Mouse (Mus musculus) embryonic facial prominence, embryonic 13.5 days (tissue): ENCODE measurements around the gene Slc26a10. TPM values are rescaled to one million over a fixed set of nuclear protein-coding genes. Genes with fewer than 3 reads are reported as not detected.
A peak's percentile ranks its signal among the peaks of the same experiment; 100 is the strongest.
"Not testable (repeated sequence)": the region's sequence is repeated elsewhere in the genome, so short reads cannot be mapped to it uniquely, and the experiment has no call there.

Experiments used
- ATAC-seq: fragments of 200-750 bp; cut with Nextera tagmentation; 2 replicates; pipeline ENCODE4 v1.8.0; 2017; ENCODE audit warnings: low read depth; ENCODE audit not compliant: insufficient number of reproducible peaks, insufficient read depth, low FRiP score, low TSS enrichment
- H3K27ac ChIP-seq: fragments of 300-500 bp; sonication (generic); 2 replicates; pipeline ENCODE4 v1.5.1; 2015; ENCODE audit warnings: moderate library complexity, mild to moderate bottlenecking, inconsistent platforms
- H3K27me3 ChIP-seq: fragments of 300-500 bp; sonication (generic); 2 replicates; pipeline ENCODE4 v1.6.1; 2015; ENCODE audit warnings: mild to moderate bottlenecking, inconsistent platforms
- H3K36me3 ChIP-seq: fragments of 300-500 bp; sonication (generic); 2 replicates; pipeline ENCODE4 v1.6.1; 2015; ENCODE audit warnings: mild to moderate bottlenecking, inconsistent platforms
- H3K4me1 ChIP-seq: fragments of 300-500 bp; sonication (generic); 2 replicates; pipeline ENCODE4 v1.6.1; 2015; ENCODE audit warnings: inconsistent platforms
- H3K4me2 ChIP-seq: fragments of 300-500 bp; sonication (generic); 2 replicates; pipeline ENCODE4 v1.6.1; 2015; ENCODE audit warnings: moderate library complexity, mild to moderate bottlenecking, inconsistent platforms
- H3K4me3 ChIP-seq: fragments of 300-500 bp; sonication (generic); 2 replicates; pipeline ENCODE4 v1.5.1; 2015; ENCODE audit warnings: mild to moderate bottlenecking, inconsistent platforms
- H3K9ac ChIP-seq: fragments of 300-500 bp; sonication (generic); 2 replicates; pipeline ENCODE4 v1.6.1; 2015; ENCODE audit warnings: mild to moderate bottlenecking, inconsistent platforms
- H3K9me3 ChIP-seq: fragments of 300-500 bp; sonication (generic); 2 replicates; pipeline ENCODE4 v1.6.1; 2016; ENCODE audit warnings: inconsistent platforms
- WGBS: fragments of 180-500 bp; shearing (Covaris S2); methylation state at CpG from one replicate; pipeline ENCODE4 v1.1.7; 2015; ENCODE audit warnings: mixed read lengths; 5-methylcytosine and 5-hydroxymethylcytosine counted together
- polyA plus RNA-seq: library from polyadenylated mRNA; unstranded; fragments of >200 nt; fragmentation: Nextera tagmentation; extraction: Ambion mirVana; gene quantifications from 2 replicates; pipeline ENCODE4 v1.2.1, GENCODE M21; 2015

Slc26a10 gene
- polyA plus RNA-seq, 1 experiment from 2014 or later = 2.0 TPM

GRCm38 (mm10) chr10:127197505-127198110, 17.2 kb upstream of the Slc26a10 start:
- Histone ChIP-seq H3K9ac (no peak overlapping the region), H3K4me1 (peaks cover 33% of the 10 kb centered on the region), H3K9me3 (no peaks in the 10 kb centered on the region), H3K4me3 (no peak overlapping the region), H3K4me2 (no peak overlapping the region), H3K27me3 (no peaks in the 10 kb centered on the region), H3K36me3 (peaks cover 54% of the 10 kb centered on the region), H3K27ac (peak overlapping the region; percentile 22)
- WGBS = 88% methylated on average over 11 of the region's 11 CpGs
- ATAC-seq = no peak

DNA sequence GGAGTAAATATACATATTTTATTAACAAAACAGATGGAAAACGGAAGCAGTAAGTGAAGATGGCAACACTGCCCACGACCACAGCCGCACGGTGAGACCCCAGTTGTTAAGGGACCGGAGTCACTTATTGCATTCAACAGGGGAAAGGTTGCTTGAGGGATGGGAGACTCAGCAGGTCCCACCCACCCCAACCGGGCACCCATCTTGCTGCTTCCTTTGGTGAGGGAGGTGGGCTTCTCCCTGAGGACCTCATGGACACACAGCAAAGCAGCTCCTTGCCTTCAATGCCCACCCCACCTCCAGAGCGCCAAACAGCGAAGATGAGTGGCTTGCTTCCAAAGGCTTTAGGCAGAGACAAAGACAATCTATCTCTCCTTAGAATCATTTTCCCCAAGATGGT, 16.7 kb upstream of the Slc26a10 start:
- peaks cover 38% of the 10 kb centered on the region for H3K4me1 ChIP-seq
- H3K9ac ChIP-seq = no peak overlapping the region
- H3K4me2 ChIP-seq = no peak overlapping the region
- no peak for ATAC-seq
- peak overlapping the region; percentile 96; the same call in 1 of the 2 replicates for H3K27ac ChIP-seq
- peaks cover 54% of the 10 kb centered on the region for H3K36me3 ChIP-seq
- no peaks in the 10 kb centered on the region for H3K27me3 ChIP-seq
- H3K4me3 ChIP-seq = no peak overlapping the region
- 88% methylated on average over 8 of the region's 8 CpGs for WGBS
- H3K9me3 ChIP-seq = no peaks in the 10 kb centered on the region

DNA sequence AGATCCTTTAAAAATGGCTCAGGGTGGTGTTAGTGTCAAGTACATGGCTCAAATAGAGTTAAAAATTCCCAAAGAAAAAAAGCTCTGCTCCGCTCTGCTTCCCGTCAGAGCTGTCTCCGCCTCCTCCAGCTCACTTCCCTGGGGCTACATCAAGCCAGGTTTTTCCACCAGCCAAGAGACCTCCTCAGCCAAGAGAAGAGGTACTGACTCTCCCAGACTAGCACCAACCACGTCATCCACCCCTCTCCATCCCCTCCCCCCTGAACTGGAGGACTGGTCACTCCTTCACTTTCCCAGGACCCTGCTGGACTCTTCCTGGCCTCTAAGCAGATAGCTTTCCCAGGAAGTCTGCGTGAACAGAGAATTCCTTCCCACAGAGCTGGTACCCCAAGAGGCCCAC, 15.9 kb upstream of the Slc26a10 start:
- Histone ChIP-seq H3K27me3 (no peaks in the 10 kb centered on the region), H3K36me3 (peaks cover 53% of the 10 kb centered on the region), H3K27ac (peak overlapping the region; percentile 96), H3K4me3 (peak overlapping the region; percentile 91), H3K9ac (peak overlapping the region; percentile 95), H3K4me1 (peaks cover 44% of the 10 kb centered on the region), H3K9me3 (no peaks in the 10 kb centered on the region), H3K4me2 (peak overlapping the region; percentile 87)
- peak; percentile 67; the same call in 1 of the 2 replicates for ATAC-seq
- 5% methylated on average over 5 of the region's 5 CpGs for WGBS

- WGBS = 0% methylated on average over 39 of the region's 47 CpGs
- H3K36me3 ChIP-seq = peaks cover 55% of the 10 kb centered on the region
Measured at GRCm38 (mm10) chr10:127195328-127196129, 15.1 kb upstream of the Slc26a10 start, which contains the start of gene Dtx3. TSS of gene Dtx3 (minus strand) at chr10:127195728.

DNA sequence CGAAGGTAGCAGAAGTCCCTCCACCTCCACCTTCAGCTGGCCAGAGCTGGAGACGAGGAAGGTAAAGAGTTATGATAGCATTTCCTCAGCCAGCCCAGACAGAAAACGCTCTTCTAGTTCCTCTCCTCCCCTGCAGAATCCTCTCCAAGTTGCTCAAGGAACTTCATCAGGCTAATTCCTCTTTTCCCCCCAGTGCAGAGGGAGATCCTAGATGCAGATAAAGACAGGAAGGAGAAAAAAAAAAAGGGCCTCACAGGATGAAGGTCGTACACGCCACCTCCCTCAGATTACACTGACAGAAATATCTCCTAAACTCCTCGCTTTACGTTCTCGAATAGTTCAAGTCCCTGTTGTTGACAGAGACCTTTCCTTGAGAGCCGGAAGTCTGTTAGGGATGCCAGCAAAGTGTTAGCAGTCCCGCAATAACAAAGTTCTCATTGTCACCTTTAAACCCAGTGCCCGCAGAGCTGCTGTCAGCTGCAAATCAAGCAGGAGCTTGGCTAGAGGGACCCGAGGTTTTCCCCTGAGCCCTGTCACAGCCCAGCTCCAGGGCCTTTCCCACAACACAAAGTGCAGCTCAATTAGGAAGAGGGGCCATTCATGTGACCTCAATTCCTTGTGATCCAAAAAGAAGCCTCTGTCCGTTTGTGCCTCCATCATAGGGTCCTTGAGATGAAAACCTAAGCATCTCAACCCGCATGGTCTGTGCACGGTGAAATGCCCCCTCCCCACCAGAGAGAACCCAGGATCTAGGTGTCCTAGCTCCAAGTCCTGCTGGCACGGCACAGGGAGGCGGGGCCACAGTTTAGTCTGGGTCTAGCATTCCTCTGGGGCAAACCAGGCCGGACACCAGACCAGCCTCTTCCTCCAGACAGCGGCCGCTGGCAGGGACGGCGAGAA, 14.2 kb upstream of the Slc26a10 start:
- Histone ChIP-seq H3K4me3 (peak overlapping the region; percentile 91), H3K36me3 (peaks cover 47% of the 10 kb centered on the region), H3K9ac (peak overlapping the region; percentile 95), H3K4me2 (peak overlapping the region; percentile 87), H3K9me3 (no peaks in the 10 kb centered on the region), H3K27me3 (no peaks in the 10 kb centered on the region), H3K4me1 (peaks cover 58% of the 10 kb centered on the region), H3K27ac (peak overlapping the region; percentile 96)
- WGBS = 9% methylated on average over 22 of the region's 22 CpGs
- no peak for ATAC-seq

More at GRCm38 (mm10) chr10:127195328-127196129, 15.1 kb upstream of the Slc26a10 start, which contains the start of gene Dtx3:
- Histone ChIP-seq H3K27me3 (no peaks in the 10 kb centered on the region), H3K4me3 (peak within 1 kb of the TSS; percentile 91), H3K4me1 (peaks cover 52% of the 10 kb centered on the region), H3K9ac (peak within 1 kb of the TSS; percentile 95), H3K27ac (peak within 1 kb of the TSS; percentile 96), H3K9me3 (no peaks in the 10 kb centered on the region), H3K4me2 (peak within 1 kb of the TSS; percentile 87)
- peak; percentile 57 for ATAC-seq

DNA sequence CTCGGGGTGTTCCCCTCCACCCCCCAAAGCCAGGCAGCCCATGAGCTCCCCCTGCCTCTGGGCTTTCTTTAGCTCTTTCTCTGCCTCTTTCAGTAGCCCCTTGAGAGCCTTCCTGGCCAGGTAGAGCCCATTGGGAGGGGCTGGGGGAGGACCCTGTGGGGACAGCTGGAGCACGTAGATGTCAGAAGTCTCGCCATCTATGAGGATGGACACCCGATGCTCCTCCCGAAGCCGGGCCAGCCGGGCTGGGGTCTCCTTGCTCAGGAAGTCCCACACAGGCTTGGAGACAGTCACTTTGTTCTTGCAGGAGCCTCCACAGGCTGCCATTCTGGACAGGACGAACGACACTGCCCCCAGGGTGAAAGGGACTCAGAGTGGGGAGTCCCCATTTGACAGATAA, 12.6 kb upstream of the Slc26a10 start:
- ATAC-seq = no peak
- H3K27me3 ChIP-seq = no peaks in the 10 kb centered on the region
- H3K4me1 ChIP-seq = peaks cover 60% of the 10 kb centered on the region
- H3K36me3 ChIP-seq = peaks cover 31% of the 10 kb centered on the region
- H3K4me2 ChIP-seq = no peak overlapping the region
- H3K9me3 ChIP-seq = no peaks in the 10 kb centered on the region
- no peak overlapping the region for H3K4me3 ChIP-seq
- H3K27ac ChIP-seq = peak overlapping the region; percentile 60; the same call in 1 of the 2 replicates
- 63% methylated on average over 9 of the region's 9 CpGs for WGBS
- H3K9ac ChIP-seq = peak overlapping the region; percentile 12; the same call in 1 of the 2 replicates

- Histone ChIP-seq H3K36me3 (peaks cover 25% of the 10 kb centered on the region), H3K4me1 (peaks cover 68% of the 10 kb centered on the region), H3K4me2 (0 out of 2 replicates have a peak overlapping the region, but pooled peaks have one; percentile 94), H3K27ac (0 out of 2 replicates have a peak overlapping the region, but pooled peaks have one; percentile 98)
- H3K27me3 ChIP-seq, ATAC-seq, H3K9me3 ChIP-seq, H3K4me3 ChIP-seq, H3K9ac ChIP-seq: not testable (repeated sequence)
- 78% methylated on average over 1 of the region's 1 CpGs for WGBS
Measured at GRCm38 (mm10) chr10:127192057-127192328, 11.5 kb upstream of the Slc26a10 start.

- peak overlapping the region; percentile 79; the same call in 1 of the 2 replicates for H3K4me3 ChIP-seq
- H3K9me3 ChIP-seq = no peaks in the 10 kb centered on the region
- 75% methylated on average over 19 of the region's 19 CpGs for WGBS
- H3K4me1 ChIP-seq = peaks cover 63% of the 10 kb centered on the region
- no peaks in the 10 kb centered on the region for H3K27me3 ChIP-seq
- no peak for ATAC-seq
- H3K9ac ChIP-seq = peak overlapping the region; percentile 36; the same call in 1 of the 2 replicates
- H3K36me3 ChIP-seq = peaks cover 31% of the 10 kb centered on the region
- H3K4me2 ChIP-seq = peak overlapping the region; percentile 94
- peak overlapping the region; percentile 98 for H3K27ac ChIP-seq
Measured at GRCm38 (mm10) chr10:127191191-127192056, 11.0 kb upstream of the Slc26a10 start.

DNA sequence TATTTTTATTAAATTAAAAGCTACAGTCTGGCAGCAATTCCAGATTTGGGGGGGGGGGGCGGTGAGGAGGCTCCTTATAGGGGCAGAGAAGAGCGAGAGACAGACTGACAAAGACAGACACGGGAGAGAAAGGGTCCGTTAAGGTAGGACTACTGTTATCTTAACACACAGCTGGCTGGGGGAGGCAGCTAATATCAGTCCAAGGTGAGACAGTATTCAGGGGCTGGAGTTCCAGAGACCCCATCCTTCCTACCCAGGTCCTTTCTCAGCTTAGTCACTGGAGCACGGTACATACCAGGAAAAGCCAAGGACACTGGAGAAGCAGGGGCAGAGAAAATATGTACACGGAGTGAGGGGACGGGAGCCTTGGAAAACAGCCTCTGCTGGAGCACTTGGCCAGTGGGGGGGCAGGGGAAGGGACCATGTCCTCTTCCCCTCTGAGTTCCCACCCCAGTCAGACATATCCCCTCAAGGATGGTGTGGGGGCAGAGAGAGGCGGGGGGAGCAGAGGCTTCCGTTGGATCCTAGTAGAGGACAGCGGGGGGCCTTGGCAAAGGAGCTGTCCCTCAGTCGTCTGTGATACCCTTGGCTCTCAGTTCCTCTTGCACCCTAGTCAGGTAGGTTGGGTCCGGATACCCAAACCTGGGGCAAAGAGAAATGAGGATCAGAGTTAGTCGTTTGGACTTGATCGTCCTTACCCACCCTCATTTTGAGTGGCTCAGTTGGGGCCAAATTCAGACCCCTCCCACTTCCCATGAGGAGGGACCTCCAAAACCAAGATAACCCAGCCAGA, 10.1 kb upstream of the Slc26a10 start:
- 31% methylated on average over 14 of the region's 14 CpGs for WGBS
- H3K9ac ChIP-seq = peak overlapping the region; percentile 86

More for the DNA sequence above, 10.1 kb upstream of the Slc26a10 start:
- Histone ChIP-seq H3K4me1 (peaks cover 60% of the 10 kb centered on the region), H3K27me3 (no peaks in the 10 kb centered on the region), H3K36me3 (peaks cover 36% of the 10 kb centered on the region), H3K4me2 (peak overlapping the region; percentile 94), H3K4me3 (peak overlapping the region; percentile 79), H3K27ac (peak overlapping the region; percentile 98), H3K9me3 (no peaks in the 10 kb centered on the region)
- ATAC-seq = no peak
